Comparison of ENCODE assay signal across 8 mouse cellular contexts in the genomic region with DNA sequence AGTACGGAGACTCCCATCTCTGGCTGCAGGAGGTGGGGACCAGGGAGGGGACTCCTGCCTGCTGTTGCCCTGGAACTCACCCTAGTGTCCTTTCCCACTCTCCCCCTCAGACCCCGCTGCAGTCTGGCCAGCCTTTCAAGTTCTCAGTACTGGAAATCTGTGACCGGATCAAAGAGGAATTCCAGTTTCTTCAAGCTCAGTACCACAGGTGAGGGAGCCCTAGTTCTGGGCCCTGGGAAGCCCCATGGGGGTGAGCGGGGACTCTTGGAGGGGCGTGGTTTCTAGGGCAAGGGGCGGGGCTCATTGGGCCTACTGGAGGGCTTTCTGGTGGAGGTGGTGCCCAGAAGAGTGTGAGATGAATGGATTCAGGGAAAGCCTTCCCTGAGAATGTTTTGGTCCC. TPM values are rescaled to one million over a fixed set of nuclear protein-coding genes. Genes with fewer than 3 reads are reported as not detected.
DNase-seq lines count a peak whose midpoint lies in the region; ATAC-seq and TF ChIP-seq lines count a peak whose summit lies in the region.

No protein-coding gene starts in this region.

- 1% methylated on average over 6 of the region's 6 CpGs for WGBS in embryonic facial prominence, embryonic 13.5 days
- 1% methylated on average over 6 of the region's 6 CpGs for WGBS in intestine, embryonic 15.5 days
- WGBS in lung, postnatal 0 days = 2% methylated on average over 6 of the region's 6 CpGs

- H3K27ac ChIP-seq in embryonic facial prominence, embryonic 13.5 days = peak overlapping the region; percentile 81
- H3K27ac ChIP-seq in intestine, embryonic 15.5 days = no peak overlapping the region
- no peak overlapping the region for H3K27ac ChIP-seq in lung, postnatal 0 days (ENCODE audit: low read length)

- H3K9me3 ChIP-seq in embryonic facial prominence, embryonic 13.5 days = no peaks in the 10 kb centered on the region
- no peaks in the 10 kb centered on the region for H3K9me3 ChIP-seq in intestine, embryonic 15.5 days
- no peaks in the 10 kb centered on the region for H3K9me3 ChIP-seq in lung, postnatal 0 days (ENCODE audit: low read length)

- DNase-seq in retina, postnatal 1 day = peak; percentile 36
- no peak for DNase-seq in retina, embryonic 14.5 days (ENCODE audit: low spot score)
- DNase-seq in lung, postnatal 0 days (ENCODE audit: low spot score) = peak; percentile 15
- no peak for DNase-seq in right cerebral cortex, postnatal 36 days (ENCODE audit: low spot score in 2 of 2)
- DNase-seq in right cerebral cortex, postnatal 10 days (ENCODE audit: low spot score in 2 of 2) = no peak

- no peak for TF ChIP-seq EP300 in lung, postnatal 0 days (IDR thresholded peaks at IDR 0.05)

- peak overlapping the region; percentile 77 for H3K4me3 ChIP-seq in embryonic facial prominence, embryonic 13.5 days
- peak overlapping the region; percentile 60 for H3K4me3 ChIP-seq in intestine, embryonic 15.5 days (replicated peaks)
- H3K4me3 ChIP-seq in lung, postnatal 0 days (ENCODE audit: low read depth, low read length) = peak overlapping the region; percentile 57

- H3K4me1 ChIP-seq in embryonic facial prominence, embryonic 13.5 days = peaks cover 76% of the 10 kb centered on the region
- H3K4me1 ChIP-seq in intestine, embryonic 15.5 days (replicated peaks) = peaks cover 44% of the 10 kb centered on the region
- H3K4me1 ChIP-seq in lung, postnatal 0 days (ENCODE audit: insufficient read depth, low read depth, low read length) = peaks cover 21% of the 10 kb centered on the region

- TF ChIP-seq CTCF in lung, postnatal 0 days (IDR thresholded peaks at IDR 0.05) = no peak

- peaks cover 24% of the 10 kb centered on the region for H3K36me3 ChIP-seq in embryonic facial prominence, embryonic 13.5 days
- H3K36me3 ChIP-seq in intestine, embryonic 15.5 days = no peaks in the 10 kb centered on the region
- no peaks in the 10 kb centered on the region for H3K36me3 ChIP-seq in lung, postnatal 0 days (ENCODE audit: insufficient read depth, low read length)

- H3K4me2 ChIP-seq in embryonic facial prominence, embryonic 13.5 days = peak overlapping the region; percentile 86
- peak overlapping the region; percentile 92 for H3K4me2 ChIP-seq in intestine, embryonic 15.5 days (replicated peaks)
- H3K4me2 ChIP-seq in lung, postnatal 0 days (replicated peaks; ENCODE audit: low read depth, low read length) = peak overlapping the region; percentile 90

- no peak for ATAC-seq in embryonic facial prominence, embryonic 13.5 days (ENCODE audit: insufficient number of reproducible peaks, insufficient read depth, low FRiP score, low TSS enrichment, low read depth)
- no peak for ATAC-seq in intestine, embryonic 15.5 days
- ATAC-seq in lung, postnatal 0 days = no peak
- ATAC-seq in frontal cortex, adult (ENCODE audit: low TSS enrichment) = no peak

- H3K27me3 ChIP-seq in embryonic facial prominence, embryonic 13.5 days = peaks cover 14% of the 10 kb centered on the region
- 0 out of 2 replicates have a peak, but pooled peaks cover 3% of the 10 kb centered on the region for H3K27me3 ChIP-seq in intestine, embryonic 15.5 days (replicated peaks)
- H3K27me3 ChIP-seq in lung, postnatal 0 days (replicated peaks; ENCODE audit: insufficient read depth, low read length) = no peaks in the 10 kb centered on the region; the same call in 1 of the 2 replicates

- H3K9ac ChIP-seq in embryonic facial prominence, embryonic 13.5 days = peak overlapping the region; percentile 88
- H3K9ac ChIP-seq in intestine, embryonic 15.5 days = peak overlapping the region; percentile 69
- peak overlapping the region; percentile 52 for H3K9ac ChIP-seq in lung, postnatal 0 days (replicated peaks; ENCODE audit: low read depth)

RNA-seq across cellular contexts. Expression of gene Tle2, which starts 1.3 kb away (rescaled TPM):
- polyA plus RNA-seq in embryonic facial prominence, embryonic 13.5 days (2015; fragmentation: Nextera tagmentation; extraction: Ambion mirVana) = 63.4 and 71.4 TPM in 2 replicates
- polyA plus RNA-seq in intestine, embryonic 15.5 days (2015; fragmentation: Nextera tagmentation; extraction: Ambion mirVana) = 14.5 and 17.8 TPM in 2 replicates
- polyA plus RNA-seq in lung, postnatal 0 days (2015; fragmentation: Nextera tagmentation; extraction: Ambion mirVana) = 29.9 and 37.0 TPM in 2 replicates

RNA-seq across cellular contexts. Expression of gene Aes, which starts 16.4 kb away (rescaled TPM):
- 464 and 465 TPM in 2 replicates for polyA plus RNA-seq in embryonic facial prominence, embryonic 13.5 days (2015; fragmentation: Nextera tagmentation; extraction: Ambion mirVana)
- polyA plus RNA-seq in intestine, embryonic 15.5 days (2015; fragmentation: Nextera tagmentation; extraction: Ambion mirVana) = 743 and 808 TPM in 2 replicates
- 467 and 473 TPM in 2 replicates for polyA plus RNA-seq in lung, postnatal 0 days (2015; fragmentation: Nextera tagmentation; extraction: Ambion mirVana)

RNA-seq across cellular contexts. Expression of gene Tle6, which starts 25.2 kb away (rescaled TPM):
- 12.8 and 17.2 TPM in 2 replicates for polyA plus RNA-seq in embryonic facial prominence, embryonic 13.5 days (2015; fragmentation: Nextera tagmentation; extraction: Ambion mirVana)
- 19.9 and 26.0 TPM in 2 replicates for polyA plus RNA-seq in intestine, embryonic 15.5 days (2015; fragmentation: Nextera tagmentation; extraction: Ambion mirVana)
- polyA plus RNA-seq in lung, postnatal 0 days (2015; fragmentation: Nextera tagmentation; extraction: Ambion mirVana) = 12.8 and 18.5 TPM in 2 replicates

RNA-seq across cellular contexts. Expression of gene BC025920, which starts 30.4 kb away (rescaled TPM):
- polyA plus RNA-seq in embryonic facial prominence, embryonic 13.5 days (2015; fragmentation: Nextera tagmentation; extraction: Ambion mirVana) = 1.3 and 2.0 TPM in 2 replicates
- polyA plus RNA-seq in intestine, embryonic 15.5 days (2015; fragmentation: Nextera tagmentation; extraction: Ambion mirVana) = 0.85 and 1.00 TPM in 2 replicates
- polyA plus RNA-seq in lung, postnatal 0 days (2015; fragmentation: Nextera tagmentation; extraction: Ambion mirVana) = 0.07 and 0.29 TPM in 2 replicates

RNA-seq across cellular contexts. Expression of gene Gna11, which starts 30.7 kb away (rescaled TPM):
- 84.2 and 90.1 TPM in 2 replicates for polyA plus RNA-seq in embryonic facial prominence, embryonic 13.5 days (2015; fragmentation: Nextera tagmentation; extraction: Ambion mirVana)
- polyA plus RNA-seq in intestine, embryonic 15.5 days (2015; fragmentation: Nextera tagmentation; extraction: Ambion mirVana) = 245 and 269 TPM in 2 replicates
- polyA plus RNA-seq in lung, postnatal 0 days (2015; fragmentation: Nextera tagmentation; extraction: Ambion mirVana) = 62.5 and 63.2 TPM in 2 replicates

Comparison
In these comparisons a context has a peak if more than half of its experiments do, and no peak if none do; other contexts are left out.
1. DNase-seq: peak in retina, postnatal 1 day (single experiment) and lung, postnatal 0 days (single experiment); none in retina, embryonic 14.5 days (single experiment), right cerebral cortex, postnatal 36 days (0 of 2) and right cerebral cortex, postnatal 10 days (0 of 2).
2. Peak in every context shown above with its lines, with median percentiles within 50 percentile points of each other: H3K4me2 ChIP-seq, H3K4me3 ChIP-seq and H3K9ac ChIP-seq.